Mouse (Mus musculus): Measurements from ENCODE around the gene Rps6kb1.

GRCm38 (mm10) chr11:86516620-86517019 lies 28.0 kb downstream of the Rps6kb1 start:
- no peak for TF ChIP-seq POLR2A (IDR thresholded peaks at IDR 0.05; ENCODE audit: control insufficient read depth in 1 of 2, insufficient read depth in 1 of 2, low read depth in 1 of 2, low read length in 2 of 2, poor library complexity in 1 of 2)
- no peak for TF ChIP-seq CHD2 (IDR thresholded peaks at IDR 0.05; ENCODE audit: low read length)
- no peak for TF ChIP-seq NELFE (IDR thresholded peaks at IDR 0.05; ENCODE audit: low read depth, low read length)
- no peak for TF ChIP-seq RAD21 (IDR thresholded peaks at IDR 0.05; ENCODE audit: low read depth, low read length)
- TF ChIP-seq CTCF (IDR thresholded peaks at IDR 0.05 in 2 of 3, conservative IDR thresholded peaks at IDR 0.05 in 1 of 3; ENCODE audit: control insufficient read depth in 1 of 3, insufficient read depth in 1 of 3, low read depth in 2 of 3, low read length in 3 of 3, poor library complexity in 1 of 3, severe bottlenecking in 1 of 3) = no peak
- TF ChIP-seq GATA1 (IDR thresholded peaks at IDR 0.05; ENCODE audit: low read depth, low read length) = no peak
- TF ChIP-seq MYC (IDR thresholded peaks at IDR 0.05; ENCODE audit: low read depth, low read length) = no peak
- TF ChIP-seq EP300 (IDR thresholded peaks at IDR 0.05; ENCODE audit: low read depth in 1 of 2, low read length in 2 of 2) = no peak
- TF ChIP-seq SIN3A (IDR thresholded peaks at IDR 0.05; ENCODE audit: low read length) = no peak
- TF ChIP-seq TCF12 (IDR thresholded peaks at IDR 0.05; ENCODE audit: low read depth, low read length) = no peak
- TF ChIP-seq GABPA (IDR thresholded peaks at IDR 0.05; ENCODE audit: low read depth, low read length) = no peak
- no peak for TF ChIP-seq ZNF384 (IDR thresholded peaks at IDR 0.05; ENCODE audit: low read depth, low read length)
- no peak for TF ChIP-seq POLR2AphosphoS5 (IDR thresholded peaks at IDR 0.05; ENCODE audit: borderline replicate concordance, low read depth, low read length)
